Mouse (Mus musculus) lung, adult 2 months (tissue): ENCODE data around the gene Rpn2.

Experiments used
- CTCF ChIP-seq: fragments of 200-500 bp; IDR thresholded peaks from 2 replicates; pipeline ENCODE4 v1.5.1; 2011; ENCODE audit warnings: mild to moderate bottlenecking, low read length, control low read depth; ENCODE audit not compliant: insufficient read depth
- POLR2A ChIP-seq: fragments of 200-500 bp; IDR thresholded peaks from 2 replicates; pipeline ENCODE4 v1.6.1; 2011; ENCODE audit warnings: low read depth, mild to moderate bottlenecking, control low read depth, low read length, borderline replicate concordance; ENCODE audit errors: extremely low read depth

GRCm38 (mm10) chr2:157317220-157317619, 38.4 kb downstream of the Rpn2 start:
- TF ChIP-seq POLR2A = no peak
- TF ChIP-seq CTCF = no peak
